Mouse (Mus musculus): ENCODE data around the gene Smap1. TPM values are rescaled to one million over a fixed set of nuclear protein-coding genes. Genes with fewer than 3 reads are reported as not detected.
"Not testable (repeated sequence)": the region's sequence is repeated elsewhere in the genome, so short reads cannot be mapped to it uniquely, and the experiment has no call there.

The Smap1 gene
- 10 to 100 TPM; 48.0 to 57.1 TPM for total RNA-seq (2021)
- long read RNA-seq, experiment 1, transcript Smap1-201 (10 exons, 2,289 nt), result major isoform, 34 of 49 reads
- long read RNA-seq, experiment 1, partial matches to known transcripts, result 4 of 49 reads
- long read RNA-seq, experiment 1, other reads (novel, unspliced or antisense), result 11 of 49 reads
- long read RNA-seq, experiment 2, transcript Smap1-201 (10 exons, 2,289 nt), result major isoform, 26 of 41 reads
- long read RNA-seq, experiment 2, partial matches to known transcripts, result 2 of 41 reads
- long read RNA-seq, experiment 2, other reads (novel, unspliced or antisense), result 13 of 41 reads

DNA sequence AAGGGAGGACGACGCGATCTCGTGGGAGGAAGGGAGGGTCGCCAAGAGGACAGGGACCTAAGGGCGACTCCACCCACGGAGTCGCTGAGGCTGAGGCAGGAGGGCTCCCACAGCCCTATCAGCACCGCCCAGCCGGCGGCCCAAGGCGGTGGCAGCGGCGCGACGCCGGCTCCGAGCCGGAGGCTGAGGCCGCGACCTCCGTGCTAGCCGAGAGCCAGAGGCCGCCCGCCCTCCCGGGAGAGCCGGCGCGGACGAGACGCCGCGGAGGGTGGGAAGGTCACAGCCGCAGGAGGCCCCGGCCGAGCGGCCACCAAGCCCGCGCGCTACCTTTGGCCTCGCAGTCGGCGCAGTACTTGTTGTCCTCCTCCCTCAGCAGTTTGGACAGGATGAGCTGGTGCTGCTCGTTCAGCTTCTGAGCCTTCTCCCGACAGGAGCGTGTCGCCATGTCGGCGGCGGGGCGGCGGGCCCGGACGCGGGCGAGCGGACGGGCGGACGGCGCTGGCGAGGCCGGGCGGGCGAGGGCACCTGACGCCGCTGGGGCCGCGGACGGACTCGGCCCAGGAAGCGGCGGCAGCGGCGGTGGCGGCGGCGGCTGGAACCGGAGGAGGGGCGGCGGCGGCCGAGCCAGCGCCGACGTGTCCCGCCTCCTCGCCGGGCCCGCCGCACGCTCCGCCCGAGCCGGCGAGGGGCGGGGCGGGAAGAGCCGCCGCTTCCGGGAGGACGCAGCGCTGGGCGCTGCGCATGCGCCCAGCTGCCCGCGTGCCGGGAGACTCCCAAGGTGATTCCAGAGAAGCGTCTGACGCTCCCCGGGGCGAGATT is at the start of gene Smap1:
Gene Smap1 (minus strand): TSS at position 607 of the 819 bp plus-strand sequence.
- peak; percentile 75 to 83 for DNase-seq (ENCODE audit: low spot score in 2 of 2)

DNA sequence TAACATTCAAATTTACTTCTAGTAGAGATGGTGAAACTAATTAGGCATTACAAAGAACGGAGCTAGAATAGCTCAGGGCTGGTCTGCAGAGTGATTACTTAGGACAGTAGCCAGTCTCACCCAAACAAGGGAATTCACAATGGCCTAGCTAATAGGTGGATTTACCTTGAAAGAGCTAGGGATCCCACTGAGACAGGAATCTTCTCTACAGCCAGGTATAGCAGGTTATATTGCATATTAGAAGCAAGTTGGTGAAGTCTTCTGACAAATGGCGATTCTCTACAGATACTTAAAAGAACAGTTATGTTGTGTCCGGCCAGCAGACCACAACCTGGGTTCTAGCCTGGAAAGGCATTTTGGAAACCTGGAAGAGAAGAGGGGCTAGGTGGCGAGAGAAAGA is 49.0 kb upstream of the Smap1 start:
- DNase-seq (ENCODE audit: low spot score in 2 of 2), result not testable (repeated sequence)

DNA sequence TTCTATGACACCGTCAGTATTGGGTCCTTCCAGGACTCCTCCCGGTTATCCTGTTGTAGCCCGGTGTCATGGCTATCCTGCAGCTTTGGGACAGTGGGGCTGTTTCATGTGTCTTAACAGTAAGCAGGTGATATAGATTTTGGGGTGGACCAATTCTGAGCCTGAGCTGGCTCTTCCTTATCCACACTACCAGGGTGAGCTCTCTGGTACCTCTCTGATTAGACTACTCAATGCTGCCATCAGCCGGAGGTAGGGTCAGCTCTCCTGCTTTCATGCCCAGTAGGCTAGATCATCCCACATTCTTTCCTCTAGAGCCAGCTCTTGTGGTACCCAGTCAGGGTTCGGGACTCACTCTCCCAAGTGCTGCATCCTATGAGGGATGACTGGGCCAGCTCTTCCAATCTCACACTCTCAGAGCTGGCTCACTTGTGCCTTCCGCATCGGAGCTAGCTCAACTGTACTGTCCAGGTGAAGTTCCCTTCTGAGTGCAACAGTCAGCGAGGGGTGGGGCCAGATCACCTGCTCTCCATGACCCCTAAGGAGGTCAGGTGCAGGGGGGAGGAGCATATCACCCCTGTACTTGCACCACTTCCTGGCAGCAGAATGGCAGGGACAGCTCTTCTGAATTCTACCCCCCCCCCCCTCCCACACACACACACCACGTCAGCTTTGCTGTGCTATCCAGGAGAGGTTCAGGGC is 46.1 kb upstream of the Smap1 start:
- no peak for DNase-seq (ENCODE audit: low spot score in 2 of 2)

DNA sequence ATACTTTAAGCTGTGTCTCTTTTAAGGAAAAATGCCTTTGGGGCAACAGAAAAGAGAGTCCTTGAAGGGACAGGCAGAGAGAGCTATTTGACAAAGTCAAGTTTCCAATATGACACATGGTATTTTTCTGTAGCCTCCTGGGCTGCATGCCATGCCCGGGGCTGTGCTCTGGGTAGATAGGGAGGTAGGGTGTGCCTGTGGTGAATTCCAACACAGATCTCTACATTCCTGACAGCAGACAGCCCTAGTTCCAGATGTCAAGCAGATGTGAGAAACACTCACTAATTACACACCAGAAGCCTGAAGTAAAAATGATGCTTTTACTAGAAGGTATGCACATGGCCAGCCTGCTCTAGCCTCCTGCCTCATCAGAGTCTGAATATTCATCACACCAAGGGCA is 44.1 kb upstream of the Smap1 start:
- DNase-seq (ENCODE audit: low spot score in 2 of 2), result no peak

DNA sequence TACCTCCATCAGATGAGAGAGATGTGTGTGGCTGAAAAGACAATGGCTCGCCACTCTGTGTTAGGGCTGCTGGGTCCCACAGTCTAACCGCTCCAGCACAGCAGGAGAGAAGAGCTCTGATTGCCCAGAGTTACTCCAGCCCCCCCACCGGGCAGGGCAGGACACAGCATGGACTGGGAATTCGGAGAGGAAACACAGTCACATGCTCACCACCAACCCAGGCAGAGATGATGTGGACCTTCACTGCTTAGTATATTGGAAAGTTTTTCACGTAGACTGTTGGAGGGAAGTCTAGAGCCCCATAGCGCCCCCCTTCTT is 37.3 kb upstream of the Smap1 start:
- DNase-seq (ENCODE audit: low spot score in 2 of 2), result no peak

DNA sequence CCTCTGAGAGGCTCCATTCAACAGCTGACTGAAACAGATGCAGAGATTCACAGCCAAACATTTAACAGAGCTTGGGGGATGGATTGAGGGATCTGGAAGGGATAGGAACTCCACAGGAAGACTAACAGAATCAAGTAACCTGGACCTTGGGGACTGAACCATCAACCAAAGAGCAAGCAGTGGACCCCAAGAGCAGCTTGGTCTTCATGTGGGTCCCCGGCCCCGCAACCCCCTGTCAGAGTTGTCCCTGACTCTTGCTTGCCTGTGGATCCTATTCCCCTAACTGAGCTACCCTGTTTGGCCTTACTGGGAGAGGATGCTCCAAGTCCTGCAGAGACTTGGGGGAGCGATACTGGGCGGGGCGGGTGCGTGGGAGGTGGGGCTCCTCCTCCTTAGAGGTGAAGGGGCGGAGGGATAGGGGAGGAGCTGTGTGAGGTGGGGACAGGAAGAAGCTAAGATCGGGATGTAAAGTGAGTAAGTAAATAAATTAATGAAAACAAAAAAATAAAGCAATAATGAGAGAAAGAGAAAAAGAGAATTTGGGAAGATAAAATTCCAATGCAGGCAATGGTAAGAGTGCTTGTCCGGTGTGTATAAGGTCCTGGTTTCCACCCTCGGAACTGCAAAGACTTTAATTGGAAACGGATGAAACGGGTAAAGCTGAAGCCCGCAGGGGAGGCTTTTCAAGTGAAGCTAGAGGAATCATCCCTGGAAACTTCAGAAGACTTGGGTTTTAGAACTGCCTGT is 36.7 kb upstream of the Smap1 start:
- DNase-seq (ENCODE audit: low spot score in 2 of 2), result no peak

DNA sequence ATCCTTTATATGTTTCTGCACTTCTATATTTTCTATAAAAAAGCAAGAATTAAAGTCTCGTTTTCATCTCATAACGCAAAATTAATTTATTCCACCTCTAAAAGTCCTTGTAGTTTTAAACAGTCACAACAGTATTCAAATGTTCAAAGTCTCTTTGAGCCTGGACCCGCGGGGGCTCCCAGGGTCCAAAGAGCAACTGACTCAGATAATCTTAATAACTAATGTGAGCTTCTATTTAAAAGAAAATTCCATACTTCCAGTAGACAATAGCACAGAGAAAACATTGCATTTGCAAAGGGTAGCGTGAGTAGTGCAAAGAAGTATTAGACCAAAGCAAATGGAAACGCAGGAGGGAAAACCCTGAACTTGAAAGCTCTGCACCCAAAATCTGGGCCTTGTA is 36.0 kb upstream of the Smap1 start:
- DNase-seq (ENCODE audit: low spot score in 2 of 2), result no peak

DNA sequence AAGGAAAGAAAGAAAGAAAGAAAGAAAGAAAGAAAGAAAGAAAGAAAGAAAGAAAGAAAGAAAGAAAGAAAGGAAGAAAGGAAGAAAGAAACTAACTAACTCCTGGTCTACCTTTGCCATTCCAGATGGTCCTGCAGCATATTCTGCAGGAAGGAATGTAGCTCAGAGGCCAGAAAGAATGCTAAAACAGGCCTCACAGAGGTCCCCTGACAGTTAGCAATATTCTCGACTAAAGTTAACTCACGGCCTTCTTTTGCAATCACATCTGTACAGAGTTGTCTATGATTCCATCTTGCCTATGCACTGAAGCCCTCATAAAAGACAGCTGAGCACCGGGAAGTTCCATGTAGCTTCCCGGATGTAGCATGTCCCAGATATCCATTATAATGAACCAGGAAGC is 33.4 kb upstream of the Smap1 start:
- DNase-seq (ENCODE audit: low spot score in 2 of 2), result no peak

DNA sequence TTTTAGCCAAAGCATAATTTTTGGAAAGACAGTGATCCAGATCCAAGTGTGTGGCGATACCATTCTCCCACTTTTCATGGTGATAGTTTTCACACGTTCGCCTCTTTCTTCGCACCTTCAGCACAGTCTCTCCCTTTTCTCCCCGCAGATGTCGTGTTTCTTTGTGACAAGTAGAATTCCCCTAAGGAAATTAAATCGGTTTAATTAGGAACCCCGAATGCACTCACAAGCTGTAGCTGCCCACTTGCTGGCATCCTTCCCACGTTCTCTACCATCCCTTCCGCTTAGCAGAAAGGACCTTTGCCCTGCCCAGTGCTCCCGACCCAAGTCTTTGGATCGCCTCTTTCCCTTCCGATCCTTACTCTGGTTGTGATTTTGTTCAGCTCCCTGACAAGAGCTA is 31.8 kb upstream of the Smap1 start:
- no peak for DNase-seq (ENCODE audit: low spot score in 2 of 2)

DNA sequence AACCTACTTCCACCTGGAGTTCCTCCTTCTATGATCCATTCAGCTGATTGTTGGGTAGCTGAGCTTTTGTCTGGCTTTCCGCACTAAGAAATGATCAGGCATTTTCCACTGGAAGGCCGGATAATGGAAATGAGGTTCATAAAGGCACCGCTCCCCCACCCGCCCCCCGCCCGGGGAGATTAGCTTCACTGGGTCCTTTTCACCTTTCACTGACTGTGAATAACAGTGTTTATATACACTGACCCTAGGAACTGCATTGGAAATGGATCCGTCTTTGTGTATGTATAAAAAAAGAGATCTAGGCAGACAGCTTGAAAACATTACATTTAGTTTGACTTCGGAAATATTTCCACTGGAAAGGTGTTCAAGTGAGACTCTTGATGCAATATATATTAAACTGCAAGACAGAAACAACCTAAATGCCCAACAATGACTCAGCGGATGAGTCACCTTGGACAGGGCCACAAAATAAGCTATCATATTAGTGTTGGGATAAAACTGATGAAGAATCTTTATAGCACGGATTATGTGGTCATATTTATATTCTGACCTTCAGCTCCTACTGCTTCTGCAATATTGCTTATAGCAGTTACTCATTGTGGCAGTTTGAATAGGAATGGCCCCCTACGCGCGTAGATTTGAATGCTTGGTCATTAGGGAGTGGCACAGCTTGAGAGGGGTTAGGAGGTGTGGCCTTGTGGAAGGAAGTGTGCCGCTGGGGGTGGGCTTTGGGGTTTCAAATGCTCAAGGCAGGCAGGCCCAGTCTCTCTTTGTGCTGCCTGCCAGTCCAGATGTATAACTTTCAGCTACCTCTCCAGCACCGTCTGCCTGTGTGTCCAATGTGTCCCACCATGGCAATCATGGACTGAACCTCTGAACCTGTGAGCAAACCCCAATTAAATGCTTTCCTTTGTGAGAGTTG is 26.9 kb upstream of the Smap1 start:
- no peak for DNase-seq (ENCODE audit: low spot score in 2 of 2)

DNA sequence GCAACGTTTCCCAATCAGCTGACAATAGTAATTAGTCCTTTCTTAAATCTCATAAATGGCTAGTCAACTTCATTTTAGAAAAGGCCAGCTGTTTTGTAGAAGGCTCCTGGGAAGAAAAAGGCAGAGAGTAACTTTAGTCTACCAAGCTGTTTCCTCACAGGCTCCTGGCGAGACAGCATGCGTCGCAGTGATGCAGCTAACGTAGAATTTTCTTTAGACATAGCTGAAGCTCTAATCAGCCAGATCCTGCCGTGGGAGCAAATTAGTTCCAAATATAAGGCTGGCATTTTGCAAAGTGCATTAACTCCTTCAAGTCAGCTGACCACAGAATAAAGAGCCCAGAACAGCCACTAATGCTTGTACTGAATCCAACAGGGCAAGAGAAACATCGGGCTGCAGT is 26.2 kb upstream of the Smap1 start:
- no peak for DNase-seq (ENCODE audit: low spot score in 2 of 2)

DNA sequence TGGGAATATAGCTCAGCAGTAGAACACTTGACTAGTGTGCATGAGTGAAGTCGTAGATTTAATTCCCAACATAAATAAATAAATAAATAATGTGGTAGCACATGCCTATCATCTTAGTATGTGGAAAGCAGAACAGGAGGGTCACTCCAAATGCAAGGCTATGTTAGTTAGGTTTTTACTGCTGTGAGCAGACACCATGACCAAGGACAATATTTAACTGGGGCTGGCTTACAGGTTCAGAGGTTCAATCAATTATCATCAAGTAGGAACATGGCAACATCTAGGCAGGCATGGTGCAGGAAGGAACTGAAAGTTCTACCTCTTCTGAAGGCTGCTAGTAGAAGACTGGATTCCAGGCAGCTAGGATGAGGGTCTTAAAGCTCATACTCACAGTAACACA is 22.0 kb upstream of the Smap1 start:
- DNase-seq (ENCODE audit: low spot score in 2 of 2), result no peak

DNA sequence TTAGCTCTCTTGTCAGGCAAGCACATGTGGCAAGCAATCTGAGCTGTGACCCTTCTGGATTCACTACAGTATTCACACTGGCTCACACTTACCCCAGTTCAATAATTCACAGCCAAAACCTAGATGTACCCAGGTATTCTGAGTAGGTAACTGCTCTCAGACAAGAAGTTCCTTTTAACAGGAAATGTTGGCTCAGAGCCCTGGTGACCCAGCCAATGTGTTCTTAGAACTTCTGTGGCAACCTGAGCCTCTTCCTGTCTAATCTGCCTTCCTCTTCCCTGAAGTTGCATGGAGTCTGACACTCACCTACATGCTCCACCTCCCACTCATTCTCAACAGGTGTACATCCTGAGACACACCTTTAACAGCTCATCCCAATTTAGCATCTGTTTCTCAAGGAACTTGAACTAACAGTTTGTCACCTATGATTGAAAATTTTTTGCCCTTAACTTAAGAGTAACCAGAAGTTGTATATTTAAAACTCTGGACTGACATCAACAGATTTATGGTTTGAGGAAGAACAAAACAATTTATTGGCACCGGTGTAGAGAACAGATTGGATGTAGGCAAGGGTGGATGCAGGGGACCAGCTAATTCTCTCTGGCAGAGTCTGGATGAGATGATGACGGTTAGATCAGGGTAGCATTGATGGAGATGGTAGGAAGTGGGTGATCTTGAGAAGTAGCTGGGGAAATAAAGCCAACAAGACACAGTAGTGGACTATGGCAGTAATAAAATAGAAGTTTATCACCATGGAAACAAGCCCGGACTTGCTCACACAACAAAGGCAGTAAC is 21.2 kb upstream of the Smap1 start:
- DNase-seq (ENCODE audit: low spot score in 2 of 2), result no peak

DNA sequence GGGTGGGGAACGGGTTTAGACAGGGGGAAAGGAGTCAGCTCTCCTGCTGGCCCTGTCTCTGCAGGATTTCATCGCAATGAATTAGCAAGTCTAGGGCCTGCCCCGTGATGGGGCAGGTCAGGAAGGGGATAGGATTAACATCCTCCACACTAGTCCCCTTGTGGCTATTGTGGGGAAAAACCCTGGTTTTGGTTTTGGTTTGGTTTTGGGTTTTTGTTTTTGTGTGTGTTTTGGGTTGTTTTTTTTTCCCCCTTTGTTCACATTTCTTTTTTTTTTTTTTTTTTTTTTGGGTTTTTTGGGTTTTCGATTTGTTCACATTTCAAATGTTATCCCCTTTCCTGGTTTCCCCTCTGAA is 13.3 kb upstream of the Smap1 start:
- DNase-seq (ENCODE audit: low spot score in 2 of 2), result no peak

DNA sequence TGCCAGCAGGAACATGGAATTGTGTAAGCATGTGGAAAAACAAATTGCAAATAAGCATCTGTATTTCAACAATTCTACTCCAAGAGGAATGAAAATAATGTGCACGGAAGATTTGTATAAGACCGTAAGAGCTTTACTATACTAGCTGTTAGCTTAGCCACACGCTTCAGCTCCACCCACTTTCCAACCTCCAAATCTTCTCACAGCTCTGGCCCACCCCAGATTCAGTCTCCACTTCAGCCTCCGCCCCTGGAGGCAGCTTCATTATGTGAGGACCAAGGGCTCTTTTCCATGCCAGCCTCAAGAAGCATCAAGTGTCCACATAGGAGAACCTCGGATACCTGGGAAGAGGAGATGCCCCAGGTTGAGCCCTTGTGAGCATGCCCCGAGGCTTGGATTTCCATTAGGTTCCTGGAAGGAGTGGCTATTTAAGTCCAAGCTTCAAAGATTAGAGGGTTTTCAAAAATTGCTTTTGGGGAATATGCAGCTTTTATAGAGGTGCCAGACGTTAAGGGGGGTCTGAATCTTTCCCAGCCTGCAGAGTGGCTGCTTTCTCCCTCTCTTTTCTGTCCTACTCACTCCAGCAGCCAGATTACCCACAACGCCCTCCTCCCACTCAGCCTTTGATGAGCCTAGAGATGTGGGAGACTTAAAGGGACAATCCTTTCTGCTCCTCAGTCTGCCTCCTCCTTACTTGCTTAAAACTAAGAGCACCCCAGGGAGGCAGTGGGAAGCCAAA is 12.7 kb upstream of the Smap1 start:
- DNase-seq (ENCODE audit: low spot score in 2 of 2), result no peak

DNA sequence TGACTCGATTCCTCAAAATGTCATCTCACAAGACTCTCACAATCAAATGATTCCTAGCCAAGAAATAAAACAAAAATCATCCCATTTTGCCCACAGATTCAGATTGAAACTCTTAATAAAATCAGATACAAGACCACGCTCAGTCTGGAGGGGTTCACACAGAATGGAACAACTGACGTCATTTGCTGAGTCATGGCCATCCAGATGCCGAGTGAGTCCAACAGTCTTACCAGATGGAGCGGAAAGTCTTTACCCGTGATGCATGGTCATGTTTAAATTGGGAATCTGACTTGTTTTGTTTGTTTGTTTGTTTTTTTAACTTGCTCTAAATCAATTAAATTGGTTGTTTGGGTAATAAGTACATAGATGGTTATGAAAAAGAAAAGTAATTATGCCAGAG is 7.3 kb upstream of the Smap1 start:
- DNase-seq (ENCODE audit: low spot score in 2 of 2), result no peak

DNA sequence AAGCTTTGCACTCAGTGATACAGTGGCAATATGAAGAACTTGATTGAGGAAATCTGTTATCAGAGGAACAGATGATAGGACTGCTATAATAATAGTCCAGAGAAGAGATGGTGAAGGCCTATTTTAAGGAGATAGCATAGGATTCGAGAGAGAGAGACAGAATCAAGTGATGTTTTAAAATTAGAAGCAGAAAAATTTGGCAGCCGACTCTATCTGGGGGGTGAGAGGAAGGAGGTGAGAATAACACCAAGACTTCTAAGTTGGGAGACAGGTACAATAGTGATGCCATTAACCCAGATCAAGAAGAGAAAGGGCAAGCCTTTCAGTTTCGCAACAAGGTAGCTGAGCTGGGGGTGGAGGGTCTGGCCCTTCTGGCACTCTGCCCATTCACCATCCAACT is 6.3 kb upstream of the Smap1 start:
- DNase-seq (ENCODE audit: low spot score in 2 of 2), result no peak

DNA sequence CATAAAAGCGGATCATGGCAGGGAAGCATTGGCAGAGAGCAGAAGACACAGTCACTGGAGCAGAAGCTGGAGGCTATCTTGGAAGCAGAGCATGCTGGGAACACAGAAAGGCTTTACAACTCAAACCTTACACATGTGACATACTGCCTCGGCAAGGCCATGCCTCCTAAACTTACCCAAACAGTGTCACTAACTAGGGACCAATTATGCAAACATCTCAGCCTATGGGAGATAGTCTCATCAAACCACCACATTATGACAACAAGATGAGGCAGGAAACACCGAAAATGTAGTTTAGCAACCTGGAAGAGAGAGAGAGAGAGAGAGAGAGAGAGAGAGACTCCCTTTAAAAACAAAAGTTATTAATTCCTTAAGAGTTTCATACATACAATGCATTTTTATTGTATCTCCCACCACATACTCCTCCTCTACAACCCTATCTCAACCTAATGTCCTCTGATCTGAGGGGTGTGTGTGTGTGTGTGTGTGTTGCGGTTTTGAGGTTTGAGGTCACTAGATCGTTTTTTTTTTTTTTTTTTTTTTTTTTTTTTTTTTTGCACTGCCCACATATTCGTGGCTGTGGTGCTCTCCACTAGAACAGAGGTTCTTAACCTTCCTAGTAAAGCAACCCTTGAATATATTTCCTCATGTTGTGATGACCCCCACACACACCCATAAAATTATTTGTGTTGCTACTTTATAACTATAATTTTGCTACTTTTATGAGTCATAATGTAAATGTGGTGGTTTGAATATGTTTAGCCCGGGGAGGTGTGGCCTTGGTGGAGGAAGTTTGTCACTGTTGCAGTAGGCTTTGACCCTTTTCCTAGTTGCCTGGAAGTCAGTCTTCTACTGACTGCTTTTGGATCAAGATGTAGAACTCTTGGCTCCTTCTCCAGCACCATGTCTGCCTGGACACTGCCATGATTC is 1.9 kb upstream of the Smap1 start:
- no peak for DNase-seq (ENCODE audit: low spot score in 2 of 2)

Measured in gastrocnemius, postnatal 4 days (tissue).